Mouse (Mus musculus) frontal cortex, postnatal 25 days (tissue): ENCODE data around the gene Fam19a1.
"Not testable (repeated sequence)": the region's sequence is repeated elsewhere in the genome, so short reads cannot be mapped to it uniquely, and the experiment has no call there.

Experiments used
- DNase-seq, 2 experiments: peaks; one replicate each; pipeline ENCODE4 v3.0.0; 2022; ENCODE audit warnings: low spot score in 2 of 2

Gene Fam19a1

GRCm38 (mm10) chr6:96112854-96113253, at the start of gene Fam19a1:
Gene Fam19a1 (plus strand): TSS chr6:96113154.
- no peak for DNase-seq

- no peak for DNase-seq
These were observed 41.9 kb upstream of the Fam19a1 start for GRCm38 (mm10) chr6:96071080-96071479.

GRCm38 (mm10) chr6:96071567-96071966, 41.4 kb upstream of the Fam19a1 start:
- DNase-seq, result no peak

GRCm38 (mm10) chr6:96089961-96090360, 23.0 kb upstream of the Fam19a1 start:
- DNase-seq, result no peak

- no peak for DNase-seq
These were observed 19.2 kb upstream of the Fam19a1 start for GRCm38 (mm10) chr6:96093716-96094115.

GRCm38 (mm10) chr6:96098225-96098624, 14.7 kb upstream of the Fam19a1 start:
- DNase-seq, result peak in 1 of 2 experiments; percentile 35

- DNase-seq, result no peak
These were observed 1.3 kb upstream of the Fam19a1 start for GRCm38 (mm10) chr6:96111656-96112055.

- no peak for DNase-seq
These were observed 1.2 kb downstream of the Fam19a1 start for GRCm38 (mm10) chr6:96114151-96114550.

- DNase-seq, result no peak
These were observed 3.2 kb downstream of the Fam19a1 start for GRCm38 (mm10) chr6:96116148-96116533.

GRCm38 (mm10) chr6:96116534-96117272, 3.7 kb downstream of the Fam19a1 start:
- DNase-seq, result peak; percentile 31 to 43

- DNase-seq, result no peak
These were observed 30.4 kb downstream of the Fam19a1 start for GRCm38 (mm10) chr6:96143326-96143725.

GRCm38 (mm10) chr6:96165403-96165802, 52.4 kb downstream of the Fam19a1 start:
- DNase-seq, result no peak

GRCm38 (mm10) chr6:96165818-96166379, 52.9 kb downstream of the Fam19a1 start, which contains the start of gene 1700123L14Rik:
Gene 1700123L14Rik (minus strand): TSS chr6:96166243.
- no peak for DNase-seq

- DNase-seq, result no peak
These were observed 54.1 kb downstream of the Fam19a1 start for GRCm38 (mm10) chr6:96167031-96167430.

GRCm38 (mm10) chr6:96173681-96174080, 60.7 kb downstream of the Fam19a1 start:
- DNase-seq, result no peak

- DNase-seq, result no peak
These were observed 65.6 kb downstream of the Fam19a1 start for GRCm38 (mm10) chr6:96178530-96178929.

- DNase-seq, result no peak
These were observed 70.4 kb downstream of the Fam19a1 start for GRCm38 (mm10) chr6:96183392-96183791.

GRCm38 (mm10) chr6:96186517-96186916, 73.6 kb downstream of the Fam19a1 start:
- DNase-seq, result no peak

GRCm38 (mm10) chr6:96198991-96199390, 86.0 kb downstream of the Fam19a1 start:
- not testable (repeated sequence) for DNase-seq

- DNase-seq, result no peak
These were observed 92.4 kb downstream of the Fam19a1 start for GRCm38 (mm10) chr6:96205395-96205794.

GRCm38 (mm10) chr6:96234806-96235205, 121.9 kb downstream of the Fam19a1 start:
- DNase-seq, result no peak

- DNase-seq, result peak; percentile 8 to 25
These were observed 131.4 kb downstream of the Fam19a1 start for GRCm38 (mm10) chr6:96244320-96244719.

- no peak for DNase-seq
These were observed 139.0 kb downstream of the Fam19a1 start for GRCm38 (mm10) chr6:96252001-96252400.
